Mouse (Mus musculus) myocyte (in vitro differentiated cells): ENCODE data around the gene Tcta.

Source experiments
- CEBPB ChIP-seq: IDR thresholded peaks from 2 replicates; pipeline ENCODE4 v1.6.1; 2011; ENCODE audit warnings: mild to moderate bottlenecking, moderate library complexity; ENCODE audit not compliant: poor library complexity, insufficient read depth, severe bottlenecking
- E2F4 ChIP-seq: IDR thresholded peaks from one replicate; pipeline ENCODE4 v1.6.1; 2011; ENCODE audit warnings: mild to moderate bottlenecking, control low read depth, moderate library complexity; ENCODE audit not compliant: insufficient read depth
- MAX ChIP-seq: IDR thresholded peaks from one replicate; pipeline ENCODE4 v1.6.1; 2011; ENCODE audit warnings: low read depth, mild to moderate bottlenecking, control low read depth
- MYOD1 ChIP-seq, 3 experiments: IDR thresholded peaks; one replicate each; pipeline ENCODE4 v1.6.1; 2011; ENCODE audit warnings: control low read depth in 2 of 3, low read depth in 2 of 3, mild to moderate bottlenecking in 2 of 3, moderate library complexity in 1 of 3; ENCODE audit not compliant: insufficient read length in 2 of 3, control insufficient read depth in 1 of 3
- MYOG ChIP-seq, 3 experiments: IDR thresholded peaks; one replicate each; pipeline ENCODE4 v1.6.1; 2011; ENCODE audit warnings: control low read depth in 2 of 3, low read depth in 2 of 3, mild to moderate bottlenecking in 2 of 3; ENCODE audit not compliant: insufficient read length in 2 of 3, control insufficient read depth in 1 of 3, insufficient read depth in 1 of 3
- POLR2A ChIP-seq: IDR thresholded peaks from one replicate; pipeline ENCODE4 v1.6.1; 2011; ENCODE audit warnings: low read depth, mild to moderate bottlenecking, control low read depth, moderate library complexity; ENCODE audit not compliant: insufficient read length
- POLR2AphosphoS2 ChIP-seq: IDR thresholded peaks from one replicate; pipeline ENCODE4 v1.6.1; 2011; ENCODE audit warnings: low read depth, control low read depth; ENCODE audit not compliant: insufficient read length
- REST ChIP-seq: IDR thresholded peaks from one replicate; pipeline ENCODE4 v1.6.1; 2011; ENCODE audit warnings: mild to moderate bottlenecking, control low read depth, moderate library complexity; ENCODE audit not compliant: insufficient read depth, insufficient read length
- TCF12 ChIP-seq: IDR thresholded peaks from one replicate; pipeline ENCODE4 v1.6.1; 2011; ENCODE audit warnings: mild to moderate bottlenecking, control low read depth; ENCODE audit not compliant: poor library complexity, insufficient read depth, severe bottlenecking
- USF1 ChIP-seq: IDR thresholded peaks from one replicate; pipeline ENCODE4 v1.6.1; 2011; ENCODE audit warnings: low read depth, mild to moderate bottlenecking, control low read depth, moderate library complexity

DNA sequence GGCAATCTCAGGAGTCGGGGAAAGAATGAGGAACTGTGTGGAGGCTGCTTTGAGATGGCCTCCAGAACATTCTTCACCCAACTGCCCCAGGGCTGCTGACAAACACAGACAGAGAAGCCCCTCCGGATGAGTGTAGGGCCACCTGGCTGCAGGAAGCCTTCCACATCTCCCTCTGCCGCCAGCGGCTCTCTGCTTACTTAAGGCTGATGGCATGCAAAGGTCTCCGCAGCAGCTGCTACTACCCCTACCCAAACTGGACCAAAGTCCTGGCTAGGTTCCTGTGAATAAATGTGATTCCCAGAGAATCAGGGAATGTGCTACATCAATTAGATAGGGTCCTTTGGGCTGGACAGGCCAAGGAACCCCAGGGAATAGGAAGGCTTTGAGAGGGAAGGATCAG, 33.3 kb downstream of the Tcta start:
- TF ChIP-seq POLR2A (no peak), MYOD1 (IDR thresholded peaks at IDR 0.05; ENCODE audit: control insufficient read depth in 1 of 3, insufficient read length in 2 of 3, low read depth in 2 of 3) (peak in 2 of 3 experiments; percentile 30 to 65), USF1 (no peak), MAX (no peak), MYOG (IDR thresholded peaks at IDR 0.05; ENCODE audit: control insufficient read depth in 1 of 3, insufficient read depth in 1 of 3, insufficient read length in 2 of 3, low read depth in 2 of 3) (peak in 1 of 3 experiments; percentile 56), TCF12 (no peak), CEBPB (no peak), POLR2AphosphoS2 (no peak), E2F4 (no peak), REST (no peak)
